Mouse (Mus musculus) ES-Bruce4 (cell line): Measurements from ENCODE around the gene Faim.

Source experiments
- CTCF ChIP-seq: IDR thresholded peaks from one replicate; pipeline ENCODE4 v1.8.1; 2011; ENCODE audit warnings: low read depth, low read length
- EP300 ChIP-seq: IDR thresholded peaks from 2 replicates; pipeline ENCODE4 v1.6.1; 2011; ENCODE audit warnings: low read depth, low read length; ENCODE audit not compliant: insufficient read depth

GRCm38 (mm10) chr9:98976520-98976919 is 9.7 kb upstream of the Faim start:
- no peak for TF ChIP-seq EP300
- TF ChIP-seq CTCF = peak; percentile 64
